Mouse (Mus musculus) midbrain, embryonic 11.5 days (tissue): ENCODE data around the gene Atp6v0e2. TPM values are rescaled to one million over a fixed set of nuclear protein-coding genes. Genes with fewer than 3 reads are reported as not detected.

Source experiments
- ATAC-seq: fragments of 200-750 bp; cut with Nextera tagmentation; 2 replicates; pipeline ENCODE4 v1.8.0; 2017; ENCODE audit warnings: moderate TSS enrichment, moderate library complexity; ENCODE audit not compliant: low FRiP score
- DNase-seq: peaks from one replicate; pipeline ENCODE4 v3.0.0; 2015; ENCODE audit warnings: low spot score; ENCODE audit errors: missing footprints
- H3K27ac ChIP-seq: fragments of 300-500 bp; sonication (generic); 2 replicates; pipeline ENCODE4 v1.5.1; 2014; ENCODE audit warnings: low read depth, low read length
- H3K27me3 ChIP-seq: fragments of 300-500 bp; sonication (generic); 2 replicates; pipeline ENCODE4 v1.6.1; 2014; ENCODE audit warnings: mild to moderate bottlenecking, low read length, moderate library complexity, mixed read lengths; ENCODE audit not compliant: control insufficient read depth, insufficient read depth
- H3K36me3 ChIP-seq: fragments of 300-500 bp; sonication (generic); 2 replicates; pipeline ENCODE4 v1.6.1; 2014; ENCODE audit warnings: mild to moderate bottlenecking, low read length, moderate library complexity, mixed read lengths; ENCODE audit not compliant: control insufficient read depth, insufficient read depth
- H3K4me1 ChIP-seq: fragments of 300-500 bp; sonication (generic); 2 replicates; pipeline ENCODE4 v1.6.1; 2014; ENCODE audit warnings: low read length; ENCODE audit not compliant: control insufficient read depth, insufficient read depth
- H3K4me2 ChIP-seq: fragments of 300-500 bp; sonication (generic); 2 replicates; pipeline ENCODE4 v1.6.1; 2014; ENCODE audit warnings: mild to moderate bottlenecking, moderate library complexity
- H3K4me3 ChIP-seq: fragments of 300-500 bp; sonication (generic); 2 replicates; pipeline ENCODE4 v1.5.1; 2014; ENCODE audit warnings: low read depth, low read length
- H3K9ac ChIP-seq: fragments of 300-500 bp; sonication (generic); 2 replicates; pipeline ENCODE4 v1.6.1; 2014; ENCODE audit warnings: low read length
- H3K9me3 ChIP-seq: fragments of 300-500 bp; sonication (generic); 2 replicates; pipeline ENCODE4 v1.6.1; 2016; ENCODE audit warnings: low read length; ENCODE audit not compliant: control insufficient read depth
- WGBS: fragments of 180-500 bp; shearing (Covaris S2); extraction: QIAGEN DNeasy Blood & Tissue Kit; methylation state at CpG from one replicate; pipeline ENCODE4 v1.1.7; 2014; 5-methylcytosine and 5-hydroxymethylcytosine counted together
- polyA plus RNA-seq: library from polyadenylated mRNA; unstranded; fragments of >200 nt; fragmentation: Nextera tagmentation; extraction: Ambion mirVana; gene quantifications from 2 replicates; pipeline ENCODE4 v1.2.1, GENCODE M21; 2014

Atp6v0e2 gene
- polyA plus RNA-seq, 1 experiment from 2014 or later, result 71.4 TPM

DNA sequence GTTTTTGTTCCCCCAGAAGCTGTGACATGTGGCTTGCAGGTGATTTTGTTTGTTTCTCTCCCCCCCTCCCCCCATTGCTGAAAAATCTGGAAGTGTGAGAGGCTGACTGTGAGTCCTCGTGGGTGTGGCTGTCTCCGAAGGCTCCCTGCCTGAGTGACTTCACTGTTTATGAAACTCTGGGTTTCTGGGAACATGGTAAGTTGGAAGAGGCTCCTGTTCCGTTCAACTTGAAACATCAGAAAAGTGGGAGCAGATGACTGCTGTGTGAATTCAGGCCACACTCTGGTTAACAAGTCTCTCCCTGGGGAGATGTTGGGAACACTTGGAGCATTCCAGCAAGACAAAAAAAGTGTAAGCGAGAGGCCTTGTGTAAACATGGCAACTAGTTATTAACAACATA lies 9.4 kb downstream of the Atp6v0e2 start:
- no peak for ATAC-seq
- peak; percentile 66 for DNase-seq
- H3K4me1 ChIP-seq, result no peaks in the 10 kb centered on the region

DNA sequence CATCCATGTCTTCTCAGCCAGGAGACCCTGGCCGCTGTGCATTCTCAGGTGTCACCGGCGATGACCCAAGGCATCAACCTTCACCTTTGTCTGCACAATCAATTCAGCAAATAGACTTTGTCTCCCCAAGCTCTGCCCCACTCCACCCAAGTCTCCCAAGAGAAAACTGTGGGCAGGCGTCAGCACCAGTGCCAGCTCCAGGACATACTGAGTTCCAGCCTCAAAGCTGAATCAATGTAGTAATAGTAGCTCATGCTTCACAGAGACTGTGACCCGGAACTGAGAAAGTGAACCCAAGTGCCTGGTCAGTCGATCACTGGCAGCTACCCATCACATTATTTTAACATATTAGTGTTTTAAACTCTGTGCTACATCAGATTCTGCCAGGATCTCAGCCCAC lies 10.9 kb downstream of the Atp6v0e2 start:
- WGBS, result 91% methylated on average over 6 of the region's 6 CpGs
- no peak overlapping the region for H3K4me2 ChIP-seq
- no peak overlapping the region for H3K27ac ChIP-seq
- no peak overlapping the region for H3K9ac ChIP-seq
- no peak overlapping the region for H3K4me3 ChIP-seq
- DNase-seq, result peak; percentile 53
- no peaks in the 10 kb centered on the region for H3K36me3 ChIP-seq
- H3K9me3 ChIP-seq, result no peaks in the 10 kb centered on the region
- ATAC-seq, result no peak
- H3K27me3 ChIP-seq, result no peaks in the 10 kb centered on the region
- no peaks in the 10 kb centered on the region for H3K4me1 ChIP-seq

More for the DNA sequence above, 9.4 kb downstream of the Atp6v0e2 start:
- no peak overlapping the region for H3K4me3 ChIP-seq
- no peak overlapping the region for H3K9ac ChIP-seq
- no peaks in the 10 kb centered on the region for H3K36me3 ChIP-seq
- no peak overlapping the region for H3K27ac ChIP-seq
- H3K27me3 ChIP-seq, result no peaks in the 10 kb centered on the region
- 72% methylated on average over 4 of the region's 4 CpGs for WGBS
- no peak overlapping the region for H3K4me2 ChIP-seq
- H3K9me3 ChIP-seq, result no peaks in the 10 kb centered on the region

DNA sequence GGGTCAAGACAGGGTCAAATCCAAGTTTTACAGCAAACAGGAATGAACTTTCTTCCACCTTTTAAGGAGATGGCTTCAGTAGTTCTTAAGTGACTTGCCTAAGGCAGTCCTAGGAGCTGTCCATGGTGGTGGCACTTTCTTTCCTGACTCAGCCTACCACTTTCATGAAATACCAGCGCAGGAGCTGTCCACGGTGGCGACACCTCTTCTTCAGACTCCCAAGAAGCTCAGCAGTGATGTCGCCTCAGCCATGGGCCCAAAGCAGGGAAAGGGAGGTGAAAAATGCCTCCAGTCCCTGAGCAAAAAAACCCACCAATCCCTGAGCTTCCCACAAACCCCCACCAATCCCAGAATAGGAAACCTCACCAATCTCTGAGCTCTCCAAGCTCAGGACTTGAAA lies 15.5 kb downstream of the Atp6v0e2 start:
- WGBS, result 80% methylated on average over 4 of the region's 4 CpGs
- Histone ChIP-seq H3K9ac (no peak overlapping the region), H3K4me2 (no peak overlapping the region), H3K4me1 (peaks cover 12% of the 10 kb centered on the region), H3K27ac (no peak overlapping the region), H3K4me3 (no peak overlapping the region), H3K27me3 (no peaks in the 10 kb centered on the region), H3K9me3 (no peaks in the 10 kb centered on the region), H3K36me3 (no peaks in the 10 kb centered on the region)
- DNase-seq (peak; percentile 33), ATAC-seq (no peak)

DNA sequence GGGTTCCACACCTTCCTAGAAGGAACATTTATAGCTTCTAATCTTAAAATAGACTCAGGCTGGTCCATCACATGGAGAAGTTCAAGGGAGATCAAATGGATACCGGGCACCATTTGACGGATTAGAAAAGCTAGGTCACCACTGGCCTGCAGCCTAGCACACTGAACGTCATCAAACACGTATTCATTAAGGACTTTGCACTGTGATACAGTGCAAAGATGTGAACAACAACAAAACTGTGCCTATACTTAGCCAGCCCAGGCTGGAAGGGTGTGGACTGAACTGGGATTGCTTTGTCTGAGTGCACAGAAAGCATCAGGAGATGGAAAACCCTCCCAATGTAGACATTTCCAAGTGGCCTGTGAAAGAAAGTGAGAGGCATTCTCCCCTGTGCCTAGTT lies 16.4 kb downstream of the Atp6v0e2 start:
- Histone ChIP-seq H3K27me3 (no peaks in the 10 kb centered on the region), H3K9me3 (no peaks in the 10 kb centered on the region), H3K27ac (peak overlapping the region; percentile 93), H3K9ac (peak overlapping the region; percentile 81), H3K4me3 (peak overlapping the region; percentile 55), H3K4me1 (peaks cover 12% of the 10 kb centered on the region), H3K36me3 (no peaks in the 10 kb centered on the region), H3K4me2 (peak overlapping the region; percentile 82)
- DNase-seq, result no peak
- WGBS, result 84% methylated on average over 4 of the region's 4 CpGs
- ATAC-seq, result peak; percentile 12; the same call in 1 of the 2 replicates

DNA sequence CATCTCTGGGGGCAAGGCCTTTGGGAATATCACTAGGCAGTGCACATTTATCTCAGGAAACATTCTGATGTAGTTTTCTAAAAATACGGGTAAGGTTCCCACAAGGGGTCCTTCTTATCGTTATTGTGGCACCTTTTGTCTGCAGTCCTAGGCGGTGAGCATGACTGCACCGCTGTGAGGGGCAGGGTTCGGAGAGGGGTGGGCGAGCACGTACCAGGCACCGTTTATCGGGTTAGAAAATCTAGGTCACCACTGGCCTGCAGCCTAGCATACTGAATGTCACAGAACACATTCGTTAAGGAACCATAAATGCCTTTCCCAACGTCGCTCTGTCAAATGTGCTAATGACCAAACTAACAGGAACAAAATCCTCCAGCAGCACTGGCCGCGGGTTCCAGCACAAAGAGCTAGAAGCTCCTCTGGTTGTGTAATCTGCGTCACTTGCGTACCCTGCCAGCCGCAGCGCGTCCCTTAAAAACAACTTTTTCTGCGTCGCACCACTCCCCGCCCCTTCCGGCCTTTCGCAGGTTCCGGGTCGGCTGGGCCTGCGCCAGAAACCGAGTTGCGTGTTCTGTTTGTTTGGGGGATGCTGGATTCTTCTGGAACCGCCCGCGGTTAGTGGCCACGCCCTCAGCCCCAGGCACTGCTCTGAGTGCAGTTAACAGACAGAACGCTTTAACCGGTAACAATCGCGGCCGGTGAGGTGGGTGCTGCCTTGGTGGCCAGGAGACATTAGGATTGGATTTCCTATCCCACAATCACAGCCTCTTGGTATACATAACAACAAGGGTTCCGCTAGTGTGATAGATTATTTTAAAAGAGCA lies 17.1 kb downstream of the Atp6v0e2 start, which contains the start of gene Lrrc61:
Gene Lrrc61 (plus strand): TSS at position 517 of the 824 bp plus-strand sequence.
- H3K4me3 ChIP-seq, result peak within 1 kb of the TSS; percentile 55
- peak within 1 kb of the TSS; percentile 81 for H3K9ac ChIP-seq
- H3K4me1 ChIP-seq, result peaks cover 12% of the 10 kb centered on the region
- DNase-seq (peak; percentile 98), ATAC-seq (peak; percentile 94)
- no peaks in the 10 kb centered on the region for H3K9me3 ChIP-seq
- H3K27ac ChIP-seq, result peak within 1 kb of the TSS; percentile 93
- H3K4me2 ChIP-seq, result peak within 1 kb of the TSS; percentile 82
- WGBS, result under 1% methylated on average over 39 of the region's 39 CpGs
- H3K36me3 ChIP-seq, result no peaks in the 10 kb centered on the region
- no peaks in the 10 kb centered on the region for H3K27me3 ChIP-seq

DNA sequence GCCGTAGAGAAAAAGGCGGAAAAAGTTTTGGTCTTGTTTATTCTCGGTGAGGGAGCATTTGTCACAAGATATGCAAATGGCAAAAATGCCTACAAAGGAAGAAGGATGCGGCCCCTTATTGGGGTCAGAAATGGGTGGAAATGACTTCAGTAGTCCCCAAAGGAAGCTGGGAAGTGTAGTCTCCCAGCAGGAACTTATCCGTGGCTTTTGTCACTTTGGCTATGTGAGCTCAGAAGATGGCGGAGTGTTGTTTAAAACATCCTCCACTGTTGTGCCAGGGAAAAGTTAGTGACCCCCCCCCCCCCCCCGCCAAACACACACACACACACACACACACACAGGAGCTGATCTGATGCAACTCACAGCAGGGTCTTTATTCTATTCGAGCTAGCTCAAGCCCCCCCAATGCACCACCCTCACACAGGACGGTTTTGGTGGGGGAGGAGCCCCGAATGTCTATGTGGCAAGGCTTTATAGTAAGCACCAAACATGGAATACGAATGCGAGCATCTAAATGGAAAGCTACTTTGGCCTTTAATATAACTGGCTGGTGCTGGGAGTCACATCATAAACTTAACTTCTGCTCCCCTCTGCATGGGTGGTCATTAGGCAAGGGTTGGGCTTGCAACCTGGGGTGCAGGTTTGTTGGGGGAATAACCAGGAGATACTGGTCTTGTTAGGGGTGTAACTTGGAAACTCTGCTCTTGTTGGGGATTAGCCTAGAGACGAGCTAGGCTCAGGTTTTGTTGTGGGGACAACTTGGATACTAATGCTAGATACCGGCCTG lies 17.9 kb downstream of the Atp6v0e2 start:
- peak overlapping the region; percentile 81 for H3K9ac ChIP-seq
- H3K27ac ChIP-seq, result peak overlapping the region; percentile 93
- no peaks in the 10 kb centered on the region for H3K36me3 ChIP-seq
- 28% methylated on average over 14 of the region's 14 CpGs for WGBS
- peak overlapping the region; percentile 55 for H3K4me3 ChIP-seq
- no peaks in the 10 kb centered on the region for H3K27me3 ChIP-seq
- H3K4me1 ChIP-seq, result peaks cover 12% of the 10 kb centered on the region
- no peaks in the 10 kb centered on the region for H3K9me3 ChIP-seq
- DNase-seq (no peak), ATAC-seq (peak; percentile 87)
- peak overlapping the region; percentile 82 for H3K4me2 ChIP-seq

DNA sequence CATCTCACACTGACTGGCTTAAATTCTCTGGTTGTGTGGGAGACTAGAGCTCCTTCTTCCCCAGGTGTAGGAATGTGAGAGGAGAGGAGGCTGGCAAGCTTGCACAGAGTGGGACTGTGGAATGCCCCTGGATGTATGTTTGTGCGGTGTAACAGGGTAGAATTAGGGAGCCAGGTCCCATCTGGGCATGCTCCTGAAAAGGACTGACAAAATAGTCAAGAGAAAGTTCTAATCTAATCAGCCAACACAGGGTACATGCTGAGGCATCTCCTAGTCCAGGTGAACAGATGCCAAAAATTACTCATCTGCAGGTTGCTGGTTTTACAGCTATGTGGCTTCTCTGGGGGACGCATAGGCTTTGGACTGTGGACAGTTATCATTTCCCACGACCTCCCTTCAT lies 18.5 kb downstream of the Atp6v0e2 start:
- no peak overlapping the region for H3K27ac ChIP-seq
- H3K36me3 ChIP-seq, result no peaks in the 10 kb centered on the region
- no peaks in the 10 kb centered on the region for H3K9me3 ChIP-seq
- ATAC-seq (no peak), DNase-seq (no peak)
- H3K4me1 ChIP-seq, result peaks cover 12% of the 10 kb centered on the region
- peak overlapping the region; percentile 81; the same call in 1 of the 2 replicates for H3K9ac ChIP-seq
- peak overlapping the region; percentile 82; the same call in 1 of the 2 replicates for H3K4me2 ChIP-seq
- H3K4me3 ChIP-seq, result no peak overlapping the region
- no peaks in the 10 kb centered on the region for H3K27me3 ChIP-seq
- 83% methylated on average over 3 of the region's 3 CpGs for WGBS

DNA sequence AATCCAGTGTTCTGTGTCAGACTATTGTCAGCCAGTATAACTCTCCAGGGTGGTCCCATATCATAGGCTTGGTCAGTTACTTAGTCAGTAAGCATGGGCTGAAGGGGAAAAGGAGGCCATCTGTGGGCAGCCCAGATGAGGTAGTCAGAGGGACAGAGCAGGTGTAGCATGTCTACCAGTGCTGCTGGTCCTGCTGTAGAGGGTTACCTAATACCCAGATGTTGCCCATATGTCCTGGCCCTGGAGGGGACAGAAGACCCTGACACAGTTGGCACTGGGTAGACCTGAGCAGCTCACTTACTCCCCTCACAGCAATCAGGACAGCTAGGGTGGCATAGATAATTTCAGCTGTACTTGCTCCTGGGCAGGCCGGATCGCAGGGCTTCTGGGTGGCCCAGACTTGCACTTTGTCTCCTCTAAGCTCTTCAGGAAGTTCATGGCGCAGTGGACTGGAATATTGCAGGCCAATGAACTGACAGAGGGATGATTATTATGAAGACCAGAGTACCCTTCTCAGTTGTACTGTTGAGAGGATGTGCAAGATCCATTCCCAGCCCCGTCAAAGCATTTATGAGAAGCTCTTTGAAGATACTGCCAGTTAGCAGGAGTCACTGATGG lies 28.4 kb downstream of the Atp6v0e2 start:
- no peaks in the 10 kb centered on the region for H3K9me3 ChIP-seq

More for the DNA sequence above, 28.4 kb downstream of the Atp6v0e2 start:
- no peak overlapping the region for H3K27ac ChIP-seq
- H3K36me3 ChIP-seq, result peaks cover 4% of the 10 kb centered on the region
- no peaks in the 10 kb centered on the region for H3K4me1 ChIP-seq
- 96% methylated on average over 4 of the region's 4 CpGs for WGBS
- no peak overlapping the region for H3K4me3 ChIP-seq
- DNase-seq, result peak; percentile 35
- no peaks in the 10 kb centered on the region for H3K27me3 ChIP-seq
- no peak overlapping the region for H3K4me2 ChIP-seq
- H3K9ac ChIP-seq, result no peak overlapping the region
- ATAC-seq, result no peak
